Mouse (Mus musculus): ENCODE data around the gene Snrnp70.
A peak's percentile ranks its signal among the peaks of the same experiment; 100 is the strongest.
"Not testable (repeated sequence)": the region's sequence is repeated elsewhere in the genome, so short reads cannot be mapped to it uniquely, and the experiment has no call there.

Gene Snrnp70

GRCm38 (mm10) chr7:45409497-45410163 is 14.1 kb upstream of the Snrnp70 start:
- DNase-seq, result no peak

- DNase-seq, result no peak
These were observed 13.4 kb upstream of the Snrnp70 start for GRCm38 (mm10) chr7:45408949-45409348.

- DNase-seq, result no peak
These were observed 12.8 kb upstream of the Snrnp70 start for GRCm38 (mm10) chr7:45408351-45408750.

GRCm38 (mm10) chr7:45407836-45408235 is 12.3 kb upstream of the Snrnp70 start:
- no peak for DNase-seq

- DNase-seq, result peak; percentile 55
These were observed 10.9 kb upstream of the Snrnp70 start for GRCm38 (mm10) chr7:45406157-45407156.

GRCm38 (mm10) chr7:45405091-45406075 is 9.8 kb upstream of the Snrnp70 start, which contains the start of gene Kcna7:
Kcna7 (plus strand) TSS chr7:45405653.
- peak; percentile 86 for DNase-seq

GRCm38 (mm10) chr7:45403532-45404261 is 8.2 kb upstream of the Snrnp70 start:
- peak; percentile 89 for DNase-seq

- no peak for DNase-seq
These were observed 6.1 kb upstream of the Snrnp70 start for GRCm38 (mm10) chr7:45401521-45402085.

- DNase-seq, result no peak
These were observed 1.2 kb upstream of the Snrnp70 start for GRCm38 (mm10) chr7:45396787-45397186.

GRCm38 (mm10) chr7:45396337-45396775 is 814 bp upstream of the Snrnp70 start:
- not testable (repeated sequence) for DNase-seq

GRCm38 (mm10) chr7:45395129-45395541 is 407 bp downstream of the Snrnp70 start:
- no peak for DNase-seq

- DNase-seq, result no peak
These were observed 9.5 kb downstream of the Snrnp70 start for GRCm38 (mm10) chr7:45386077-45386476.

GRCm38 (mm10) chr7:45376057-45376456 is 19.5 kb downstream of the Snrnp70 start:
- no peak for DNase-seq

- DNase-seq, result no peak
These were observed 20.9 kb downstream of the Snrnp70 start for GRCm38 (mm10) chr7:45374620-45375019.

GRCm38 (mm10) chr7:45372371-45372770 is 23.2 kb downstream of the Snrnp70 start:
- DNase-seq, result no peak

- peak; percentile 97 for DNase-seq
These were observed 24.8 kb downstream of the Snrnp70 start, which contains the start of gene Lin7b for GRCm38 (mm10) chr7:45370475-45371311. Lin7b (minus strand) TSS chr7:45370583.

GRCm38 (mm10) chr7:45369836-45370474 is 25.6 kb downstream of the Snrnp70 start:
- DNase-seq, result no peak

GRCm38 (mm10) chr7:45369022-45369745 is 26.4 kb downstream of the Snrnp70 start:
- DNase-seq, result no peak

- DNase-seq, result no peak
These were observed 27.4 kb downstream of the Snrnp70 start for GRCm38 (mm10) chr7:45368178-45368577.

All from thymus, postnatal 4 days (tissue).